17 mouse cellular contexts compared by ENCODE assay signal in genomic region chr4:106483831-106484230, GRCm38 (mm10). TPM values are rescaled to one million over a fixed set of nuclear protein-coding genes. Genes with fewer than 3 reads are reported as not detected.
"Had no signal": no experiment of that assay in that cellular context is flagged by ENCODE, and none has a peak within 500 bp of the region (broad histone marks: within the 10 kb centered on the region; RNA-seq: fewer than 3 reads in every experiment).

No protein-coding gene starts in this region.

- H3K4me2 ChIP-seq: limb, embryonic 13.5 days; midbrain, embryonic 15.5 days; neural tube, embryonic 13.5 days; stomach, embryonic 15.5 days had no signal

- ATAC-seq: midbrain, embryonic 15.5 days had no signal

- H3K9ac ChIP-seq: limb, embryonic 13.5 days; liver, embryonic 14.5 days; midbrain, embryonic 15.5 days; neural tube, embryonic 13.5 days; stomach, embryonic 15.5 days had no signal

- H3K4me3 ChIP-seq: limb, embryonic 13.5 days; midbrain, embryonic 15.5 days; neural tube, embryonic 13.5 days; stomach, embryonic 15.5 days had no signal

- DNase-seq: left cerebral cortex, postnatal 4 days; lung, adult 18-20 months; right cerebral cortex, postnatal 14 days; thymus, adult 2 months; thymus, postnatal 25 days had no signal

- H3K4me1 ChIP-seq: limb, embryonic 13.5 days; midbrain, embryonic 15.5 days; stomach, embryonic 15.5 days had no signal

- H3K27me3 ChIP-seq: midbrain, embryonic 15.5 days; neural tube, embryonic 13.5 days; stomach, embryonic 15.5 days had no signal

- H3K27ac ChIP-seq: limb, embryonic 13.5 days; liver, embryonic 14.5 days; midbrain, embryonic 15.5 days; neural tube, embryonic 13.5 days; stomach, embryonic 15.5 days had no signal

- H3K9me3 ChIP-seq: limb, embryonic 13.5 days; midbrain, embryonic 15.5 days; neural tube, embryonic 13.5 days; stomach, embryonic 15.5 days had no signal

- H3K36me3 ChIP-seq: limb, embryonic 13.5 days; midbrain, embryonic 15.5 days; neural tube, embryonic 13.5 days; stomach, embryonic 15.5 days had no signal

RNA-seq across cellular contexts. Expression of gene Bsnd, which starts 8.3 kb away (rescaled TPM):
- total RNA-seq: layer of hippocampus, adult 8-10 months; left cerebral cortex, adult 18-20 months; left cerebral cortex, postnatal 10 days; left cerebral cortex, postnatal 4 days; liver, adult 2 months; megakaryocyte-erythroid progenitor cell, adult 5-6 weeks had no signal
- polyA plus RNA-seq: large intestine, adult 2 months; limb, embryonic 13.5 days; liver, adult 2 months; liver, embryonic 14.5 days; lung, embryonic 16.5 days; midbrain, embryonic 15.5 days; neural tube, embryonic 13.5 days; stomach, embryonic 15.5 days had no signal

RNA-seq across cellular contexts. Expression of gene Pcsk9, which starts 19.7 kb away (rescaled TPM):
- total RNA-seq: megakaryocyte-erythroid progenitor cell, adult 5-6 weeks had no signal
